Mouse (Mus musculus): ENCODE results near the gene Glud1.
"Not testable (repeated sequence)": the region's sequence is repeated elsewhere in the genome, so short reads cannot be mapped to it uniquely, and the experiment has no call there.

The Glud1 gene

GRCm38 (mm10) chr14:34352523-34352922 lies 42.0 kb downstream of the Glud1 start:
- no peak for DNase-seq (ENCODE audit: low read depth, low spot score)

- no peak for DNase-seq (ENCODE audit: low read depth, low spot score)
These were observed 42.8 kb downstream of the Glud1 start for GRCm38 (mm10) chr14:34353326-34353725.

- DNase-seq (ENCODE audit: low read depth, low spot score): no peak
These were observed 43.9 kb downstream of the Glud1 start for GRCm38 (mm10) chr14:34354456-34354855.

- no peak for DNase-seq (ENCODE audit: low read depth, low spot score)
These were observed 44.8 kb downstream of the Glud1 start, which contains the start of gene Fam25c for GRCm38 (mm10) chr14:34355301-34355700. TSS of gene Fam25c (minus strand) at chr14:34355433.

- DNase-seq (ENCODE audit: low read depth, low spot score): peak; percentile 33
These were observed 47.3 kb downstream of the Glud1 start for GRCm38 (mm10) chr14:34357671-34358455.

- no peak for DNase-seq (ENCODE audit: low read depth, low spot score)
These were observed 49.2 kb downstream of the Glud1 start for GRCm38 (mm10) chr14:34359676-34360244.

- DNase-seq (ENCODE audit: low read depth, low spot score): no peak
These were observed 49.7 kb downstream of the Glud1 start for GRCm38 (mm10) chr14:34360251-34360650.

GRCm38 (mm10) chr14:34362135-34362534 lies 51.6 kb downstream of the Glud1 start:
- DNase-seq (ENCODE audit: low read depth, low spot score): no peak

GRCm38 (mm10) chr14:34362726-34363445 lies 52.4 kb downstream of the Glud1 start:
- DNase-seq (ENCODE audit: low read depth, low spot score): peak; percentile 91

- peak; percentile 89 for DNase-seq (ENCODE audit: low read depth, low spot score)
These were observed 53.1 kb downstream of the Glud1 start for GRCm38 (mm10) chr14:34363490-34364253.

- DNase-seq (ENCODE audit: low read depth, low spot score): not testable (repeated sequence)
These were observed 54.0 kb downstream of the Glud1 start for GRCm38 (mm10) chr14:34364254-34365146.

GRCm38 (mm10) chr14:34365147-34365507 lies 54.6 kb downstream of the Glud1 start:
- DNase-seq (ENCODE audit: low read depth, low spot score): no peak

GRCm38 (mm10) chr14:34370203-34370602 lies 59.7 kb downstream of the Glud1 start:
- peak; percentile 27 for DNase-seq (ENCODE audit: low read depth, low spot score)

- DNase-seq (ENCODE audit: low read depth, low spot score): no peak
These were observed 60.4 kb downstream of the Glud1 start for GRCm38 (mm10) chr14:34370921-34371320.

GRCm38 (mm10) chr14:34371763-34372162 lies 61.2 kb downstream of the Glud1 start:
- no peak for DNase-seq (ENCODE audit: low read depth, low spot score)

- DNase-seq (ENCODE audit: low read depth, low spot score): peak; percentile 58
These were observed 62.1 kb downstream of the Glud1 start for GRCm38 (mm10) chr14:34372646-34373045.

GRCm38 (mm10) chr14:34373581-34373980 lies 63.1 kb downstream of the Glud1 start:
- no peak for DNase-seq (ENCODE audit: low read depth, low spot score)

- no peak for DNase-seq (ENCODE audit: low read depth, low spot score)
These were observed 64.0 kb downstream of the Glud1 start, which contains the start of gene Sncg for GRCm38 (mm10) chr14:34374577-34374976. TSS of gene Sncg (minus strand) at chr14:34374789.

- no peak for DNase-seq (ENCODE audit: low read depth, low spot score)
These were observed 64.9 kb downstream of the Glud1 start, which contains the start of gene Mmrn2 for GRCm38 (mm10) chr14:34375415-34375904. TSS of gene Mmrn2 (plus strand) at chr14:34375465.

- peak; percentile 75 for DNase-seq (ENCODE audit: low read depth, low spot score)
These were observed 65.4 kb downstream of the Glud1 start for GRCm38 (mm10) chr14:34375941-34376340.
